Mouse (Mus musculus): ENCODE measurements around the gene Styx. TPM values are rescaled to one million over a fixed set of nuclear protein-coding genes. Genes with fewer than 3 reads are reported as not detected.
"Not testable (repeated sequence)": the region's sequence is repeated elsewhere in the genome, so short reads cannot be mapped to it uniquely, and the experiment has no call there.

Gene Styx
- polyA plus RNA-seq, 1 experiment from 2014 or later, result 47.8 TPM

DNA sequence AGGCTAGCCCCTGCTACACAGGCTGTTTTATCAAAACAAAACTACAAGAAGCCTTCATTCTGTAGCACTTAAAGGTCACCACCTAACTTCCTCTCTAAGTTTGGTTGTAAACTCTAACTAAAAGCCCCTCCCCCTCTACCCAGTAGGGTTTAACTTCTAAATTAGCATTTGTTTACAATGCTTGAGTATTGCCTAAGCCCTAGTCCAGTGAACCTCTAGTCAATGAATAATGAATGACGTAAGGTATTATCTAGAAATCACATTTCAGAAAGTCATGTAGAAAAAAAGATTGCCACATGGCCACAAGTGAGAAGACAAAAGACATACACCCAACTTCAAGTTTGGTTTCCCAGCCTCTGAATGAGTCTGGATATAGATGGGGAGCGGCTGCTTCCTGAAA lies 36.6 kb downstream of the Styx start:
- peak overlapping the region; percentile 94; the same call in 1 of the 2 replicates for H3K9ac ChIP-seq (ENCODE audit: low read depth, low read length)
- H3K36me3 ChIP-seq (ENCODE audit: control insufficient read depth, insufficient read depth, low read length), result no peaks in the 10 kb centered on the region; the same call in 1 of the 2 replicates
- peak; percentile 54 for ATAC-seq
- H3K27ac ChIP-seq (ENCODE audit: low read length), result peak overlapping the region; percentile 35
- peak overlapping the region; percentile 93 for H3K4me3 ChIP-seq (ENCODE audit: low read length)
- H3K9me3 ChIP-seq (ENCODE audit: control insufficient read depth, low read length), result no peaks in the 10 kb centered on the region
- H3K27me3 ChIP-seq (replicated peaks; ENCODE audit: control insufficient read depth, insufficient read depth, low read length), result no peaks in the 10 kb centered on the region
- H3K4me2 ChIP-seq (ENCODE audit: low read depth, low read length), result peak overlapping the region; percentile 67
- peaks cover 11% of the 10 kb centered on the region; the same call in 1 of the 2 replicates for H3K4me1 ChIP-seq (ENCODE audit: control insufficient read depth, insufficient read depth, low read length)
- WGBS, result 15% methylated on average over 2 of the region's 2 CpGs

DNA sequence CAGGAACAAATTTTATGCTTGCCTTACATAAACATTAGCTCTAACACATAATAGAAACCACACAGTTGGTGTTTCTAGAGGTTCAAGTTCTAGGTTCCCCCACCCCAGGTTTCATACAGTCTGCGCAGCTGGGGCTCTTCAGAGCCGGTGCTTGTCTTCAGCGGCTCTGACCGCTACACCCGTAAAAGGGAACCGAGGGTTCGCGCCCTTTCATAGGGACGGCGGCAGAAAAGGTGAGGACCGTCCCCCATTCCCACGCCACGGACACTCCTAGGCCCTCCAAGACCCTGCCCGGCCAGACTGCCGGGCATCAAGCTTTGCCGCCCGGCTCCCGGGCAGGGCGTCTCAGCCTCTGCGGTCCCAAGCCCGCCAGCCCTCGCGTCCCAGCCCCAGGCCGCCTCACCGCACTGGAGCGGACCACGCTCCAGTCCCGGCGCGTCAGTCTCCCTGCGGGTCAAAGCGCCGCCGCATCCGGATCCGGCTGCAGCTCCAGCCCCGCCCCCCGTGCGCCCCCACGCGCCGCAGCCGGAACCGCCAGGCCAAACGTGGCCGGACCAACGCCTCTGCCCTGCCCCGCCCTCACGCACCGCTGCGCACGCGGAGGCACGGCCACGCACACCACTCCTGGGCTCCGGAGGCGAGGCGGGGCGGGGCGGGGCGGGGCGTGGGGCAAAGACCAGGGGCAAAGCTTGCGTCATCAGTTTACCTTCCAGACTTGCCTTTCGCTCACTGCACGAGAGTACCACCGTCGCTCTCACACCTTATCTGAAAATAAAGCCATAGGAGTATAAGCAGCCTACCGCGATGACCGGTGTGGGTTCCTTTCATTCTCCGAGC lies 37.7 kb downstream of the Styx start:
- ATAC-seq, result peak; percentile 97
- Histone ChIP-seq H3K9ac (ENCODE audit: low read depth, low read length) (peak overlapping the region; percentile 94), H3K27ac (ENCODE audit: low read length) (peak overlapping the region; percentile 91), H3K4me3 (ENCODE audit: low read length) (peak overlapping the region; percentile 93), H3K36me3 (ENCODE audit: control insufficient read depth, insufficient read depth, low read length) (no peaks in the 10 kb centered on the region), H3K9me3 (ENCODE audit: control insufficient read depth, low read length) (no peaks in the 10 kb centered on the region), H3K27me3 (replicated peaks; ENCODE audit: control insufficient read depth, insufficient read depth, low read length) (no peaks in the 10 kb centered on the region), H3K4me2 (ENCODE audit: low read depth, low read length) (peak overlapping the region; percentile 67), H3K4me1 (ENCODE audit: control insufficient read depth, insufficient read depth, low read length) (peaks cover 11% of the 10 kb centered on the region; the same call in 1 of the 2 replicates)
- WGBS, result under 1% methylated on average over 70 of the region's 71 CpGs

GRCm38 (mm10) chr14:45389194-45389593 lies 38.3 kb downstream of the Styx start:
- WGBS, result 17% methylated on average over 3 of the region's 3 CpGs
- peak; percentile 37 for ATAC-seq
- H3K9me3 ChIP-seq (ENCODE audit: control insufficient read depth, low read length), result no peaks in the 10 kb centered on the region
- peak overlapping the region; percentile 91 for H3K27ac ChIP-seq (ENCODE audit: low read length)
- H3K4me3 ChIP-seq (ENCODE audit: low read length), result peak overlapping the region; percentile 93
- H3K4me1 ChIP-seq (ENCODE audit: control insufficient read depth, insufficient read depth, low read length), result peaks cover 11% of the 10 kb centered on the region; the same call in 1 of the 2 replicates
- peak overlapping the region; percentile 94 for H3K9ac ChIP-seq (ENCODE audit: low read depth, low read length)
- no peaks in the 10 kb centered on the region for H3K27me3 ChIP-seq (replicated peaks; ENCODE audit: control insufficient read depth, insufficient read depth, low read length)
- H3K36me3 ChIP-seq (ENCODE audit: control insufficient read depth, insufficient read depth, low read length), result no peaks in the 10 kb centered on the region
- H3K4me2 ChIP-seq (ENCODE audit: low read depth, low read length), result peak overlapping the region; percentile 67

- 79% methylated on average over 3 of the region's 3 CpGs for WGBS
Observed at GRCm38 (mm10) chr14:45399836-45400235, 48.9 kb downstream of the Styx start.

GRCm38 (mm10) chr14:45403651-45404050 lies 52.8 kb downstream of the Styx start:
- no peak overlapping the region for H3K27ac ChIP-seq (ENCODE audit: low read length)
- WGBS, result 82% methylated on average over 7 of the region's 7 CpGs
- no peak overlapping the region for H3K4me2 ChIP-seq (ENCODE audit: low read depth, low read length)
- ATAC-seq, result no peak
- H3K9ac ChIP-seq (ENCODE audit: low read depth, low read length), result no peak overlapping the region
- H3K4me3 ChIP-seq (ENCODE audit: low read length), result no peak overlapping the region
- no peaks in the 10 kb centered on the region for H3K9me3 ChIP-seq (ENCODE audit: control insufficient read depth, low read length)
- H3K27me3 ChIP-seq (replicated peaks; ENCODE audit: control insufficient read depth, insufficient read depth, low read length), result no peaks in the 10 kb centered on the region
- no peaks in the 10 kb centered on the region for H3K4me1 ChIP-seq (ENCODE audit: control insufficient read depth, insufficient read depth, low read length)
- H3K36me3 ChIP-seq (ENCODE audit: control insufficient read depth, insufficient read depth, low read length), result no peaks in the 10 kb centered on the region

More at GRCm38 (mm10) chr14:45399836-45400235, 48.9 kb downstream of the Styx start:
- Histone ChIP-seq H3K27me3 (replicated peaks; ENCODE audit: control insufficient read depth, insufficient read depth, low read length) (no peaks in the 10 kb centered on the region), H3K9me3 (ENCODE audit: control insufficient read depth, low read length) (no peaks in the 10 kb centered on the region), H3K9ac (ENCODE audit: low read depth, low read length) (no peak overlapping the region), H3K27ac (ENCODE audit: low read length) (no peak overlapping the region), H3K4me1 (ENCODE audit: control insufficient read depth, insufficient read depth, low read length) (no peaks in the 10 kb centered on the region), H3K4me3 (ENCODE audit: low read length) (no peak overlapping the region), H3K4me2 (ENCODE audit: low read depth, low read length) (no peak overlapping the region), H3K36me3 (ENCODE audit: control insufficient read depth, insufficient read depth, low read length) (no peaks in the 10 kb centered on the region)
- ATAC-seq, result no peak; the same call in 1 of the 2 replicates

GRCm38 (mm10) chr14:45404813-45405212 lies 53.9 kb downstream of the Styx start, which contains the start of gene Gnpnat1:
Gnpnat1 (minus strand) TSS chr14:45404913.
- ATAC-seq; H3K36me3 ChIP-seq (ENCODE audit: control insufficient read depth, insufficient read depth, low read length); H3K4me3 ChIP-seq (ENCODE audit: low read length); H3K27ac ChIP-seq (ENCODE audit: low read length); H3K4me1 ChIP-seq (ENCODE audit: control insufficient read depth, insufficient read depth, low read length); H3K27me3 ChIP-seq (replicated peaks; ENCODE audit: control insufficient read depth, insufficient read depth, low read length); H3K4me2 ChIP-seq (ENCODE audit: low read depth, low read length); H3K9ac ChIP-seq (ENCODE audit: low read depth, low read length); H3K9me3 ChIP-seq (ENCODE audit: control insufficient read depth, low read length): not testable (repeated sequence)
- 85% methylated on average over 1 of the region's 3 CpGs for WGBS

DNA sequence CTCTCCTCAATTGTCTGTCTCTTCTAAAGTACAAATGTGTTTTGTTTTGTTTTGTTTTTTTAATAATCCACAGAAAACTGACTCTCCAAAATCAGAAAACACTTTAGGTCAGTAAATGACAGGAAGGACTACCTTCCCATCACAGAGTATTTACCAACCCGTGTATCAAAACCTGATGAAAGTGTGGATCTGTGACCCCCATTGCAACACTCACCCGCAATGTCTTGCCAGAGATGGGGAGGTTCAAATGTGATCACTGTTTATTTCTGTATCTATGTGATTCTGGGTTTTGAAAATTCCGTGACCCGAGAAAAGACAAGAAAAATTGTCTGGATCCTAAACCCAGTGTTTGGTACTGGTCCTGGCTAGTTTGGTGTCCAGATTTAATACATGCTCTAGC lies 65.4 kb downstream of the Styx start:
- 89% methylated on average over 4 of the region's 4 CpGs for WGBS
- ATAC-seq, result no peak
- Histone ChIP-seq H3K4me3 (ENCODE audit: low read length) (no peak overlapping the region), H3K9ac (ENCODE audit: low read depth, low read length) (no peak overlapping the region), H3K4me2 (ENCODE audit: low read depth, low read length) (no peak overlapping the region), H3K27ac (ENCODE audit: low read length) (no peak overlapping the region), H3K4me1 (ENCODE audit: control insufficient read depth, insufficient read depth, low read length) (no peaks in the 10 kb centered on the region), H3K27me3 (replicated peaks; ENCODE audit: control insufficient read depth, insufficient read depth, low read length) (no peaks in the 10 kb centered on the region), H3K36me3 (ENCODE audit: control insufficient read depth, insufficient read depth, low read length) (no peaks in the 10 kb centered on the region), H3K9me3 (ENCODE audit: control insufficient read depth, low read length) (no peaks in the 10 kb centered on the region)

DNA sequence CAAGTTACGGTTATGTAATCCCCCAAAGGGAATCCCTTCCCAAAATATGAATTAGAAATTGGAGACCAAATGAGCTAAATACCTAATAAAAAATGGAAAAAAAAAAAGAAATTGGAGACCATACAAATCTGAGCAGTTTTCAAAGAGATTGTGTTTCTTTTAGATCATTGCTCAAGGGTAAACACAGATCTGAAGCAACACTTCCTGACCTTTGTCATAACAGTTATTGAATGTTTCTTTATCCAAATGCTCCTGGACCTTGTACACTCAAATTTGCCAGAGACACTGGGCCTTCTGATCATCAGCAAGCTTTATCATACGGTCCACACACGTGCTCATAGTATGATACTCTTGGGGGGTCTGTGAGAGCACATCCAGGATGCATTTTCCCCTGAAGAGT lies 67.7 kb downstream of the Styx start:
- Histone ChIP-seq H3K27ac (ENCODE audit: low read length) (no peak overlapping the region), H3K9ac (ENCODE audit: low read depth, low read length) (no peak overlapping the region), H3K4me2 (ENCODE audit: low read depth, low read length) (no peak overlapping the region), H3K4me3 (ENCODE audit: low read length) (no peak overlapping the region), H3K9me3 (ENCODE audit: control insufficient read depth, low read length) (no peaks in the 10 kb centered on the region), H3K27me3 (replicated peaks; ENCODE audit: control insufficient read depth, insufficient read depth, low read length) (no peaks in the 10 kb centered on the region), H3K36me3 (ENCODE audit: control insufficient read depth, insufficient read depth, low read length) (no peaks in the 10 kb centered on the region), H3K4me1 (ENCODE audit: control insufficient read depth, insufficient read depth, low read length) (no peaks in the 10 kb centered on the region)
- no peak for ATAC-seq
- WGBS, result 78% methylated on average over 3 of the region's 3 CpGs

DNA sequence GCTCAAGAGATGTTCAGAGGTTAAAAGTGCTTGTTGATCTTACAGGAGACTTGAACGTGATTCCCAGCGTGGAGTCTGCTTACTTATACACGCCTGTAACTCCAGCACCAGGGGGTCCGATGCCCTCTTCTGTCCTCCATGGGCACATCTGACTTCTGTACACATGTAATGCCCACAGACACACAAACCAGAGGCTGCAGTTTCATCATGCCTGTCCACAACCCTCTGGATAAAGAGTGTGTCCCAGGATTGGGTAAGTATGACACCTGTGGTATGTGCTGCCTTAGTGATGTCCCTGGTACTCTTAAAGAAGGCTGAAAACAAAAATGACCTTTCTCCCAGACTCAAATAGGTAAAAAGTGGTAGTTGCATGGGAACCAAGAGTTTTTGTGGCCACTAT lies 68.4 kb downstream of the Styx start:
- H3K4me1 ChIP-seq (ENCODE audit: control insufficient read depth, insufficient read depth, low read length), result no peaks in the 10 kb centered on the region
- H3K9me3 ChIP-seq (ENCODE audit: control insufficient read depth, low read length), result no peaks in the 10 kb centered on the region
- no peaks in the 10 kb centered on the region for H3K36me3 ChIP-seq (ENCODE audit: control insufficient read depth, insufficient read depth, low read length)
- ATAC-seq, result no peak
- 74% methylated on average over 4 of the region's 4 CpGs for WGBS
- H3K27me3 ChIP-seq (replicated peaks; ENCODE audit: control insufficient read depth, insufficient read depth, low read length), result no peaks in the 10 kb centered on the region
- no peak overlapping the region for H3K4me2 ChIP-seq (ENCODE audit: low read depth, low read length)
- H3K9ac ChIP-seq (ENCODE audit: low read depth, low read length), result no peak overlapping the region
- H3K27ac ChIP-seq (ENCODE audit: low read length), result no peak overlapping the region
- H3K4me3 ChIP-seq (ENCODE audit: low read length), result no peak overlapping the region
